Mouse (Mus musculus) myocyte (in vitro differentiated cells): ENCODE measurements at regions not wholly inside any gene's neighbourhood (a gene's known extent, or its start where the extent isn't known, plus 50 kb on each side); places are given as distances from the start of the nearest gene placed in this dataset.

Source experiments
- MAX ChIP-seq: IDR thresholded peaks from one replicate; pipeline ENCODE4 v1.6.1; 2011; ENCODE audit warnings: low read depth, mild to moderate bottlenecking, control low read depth
- POLR2A ChIP-seq: IDR thresholded peaks from one replicate; pipeline ENCODE4 v1.6.1; 2011; ENCODE audit warnings: low read depth, mild to moderate bottlenecking, control low read depth, moderate library complexity; ENCODE audit not compliant: insufficient read length

DNA sequence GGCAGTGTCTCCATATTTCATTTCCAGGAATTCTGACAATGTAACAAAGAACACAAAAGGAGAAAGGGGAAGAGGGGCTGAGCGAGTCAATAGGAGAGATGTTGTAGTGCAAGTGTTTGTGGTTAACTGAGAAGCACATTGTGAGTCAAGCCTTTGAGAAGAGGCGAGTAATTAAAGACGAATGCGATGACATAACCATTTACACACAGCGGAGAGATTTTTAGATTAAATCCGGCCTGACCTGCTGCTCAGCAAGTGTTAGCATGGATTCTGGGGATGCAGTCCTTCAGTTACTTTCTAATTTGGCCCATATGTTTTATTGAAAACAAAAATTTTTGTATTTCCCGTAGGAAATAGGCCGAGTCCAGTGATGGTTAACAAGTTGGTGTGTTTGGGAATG lies 127.7 kb downstream of the Lyplal1 start:
- TF ChIP-seq POLR2A: no peak
- no peak for TF ChIP-seq MAX
